Mouse (Mus musculus): ENCODE data around the gene Olfr718-ps1. TPM values are rescaled to one million over a fixed set of nuclear protein-coding genes. Genes with fewer than 3 reads are reported as not detected.
A peak's percentile ranks its signal among the peaks of the same experiment; 100 is the strongest.

Gene Olfr718-ps1
- total and polyA plus RNA-seq, 2 experiments from 2014 or later = not detected

GRCm38 (mm10) chr5:143179179-143179578, 31.8 kb upstream of the Olfr718-ps1 start:
- Histone ChIP-seq H3K4me3 (ENCODE audit: low read length) (no peak overlapping the region), H3K27ac (no peak overlapping the region), H3K4me1 (ENCODE audit: insufficient read depth, low read length) (no peaks in the 10 kb centered on the region; the same call in 1 of the 2 replicates), H3K36me3 (ENCODE audit: insufficient read depth, low read length) (peaks cover 34% of the 10 kb centered on the region), H3K9me3 (ENCODE audit: low read length) (0 out of 2 replicates have a peak, but pooled peaks cover 2% of the 10 kb centered on the region), H3K9ac (replicated peaks; ENCODE audit: low read length) (peak overlapping the region; percentile 87; the same call in 1 of the 2 replicates), H3K27me3 (ENCODE audit: insufficient read depth, low read length) (no peaks in the 10 kb centered on the region), H3K4me2 (ENCODE audit: low read depth, low read length) (peak overlapping the region; percentile 91)
- ATAC-seq (no peak), DNase-seq (ENCODE audit: low spot score) (peak; percentile 37)
- 34% methylated on average over 6 of the region's 6 CpGs for WGBS
- TF ChIP-seq CTCF (IDR thresholded peaks at IDR 0.05; ENCODE audit: low read depth) = peak; percentile 67

GRCm38 (mm10) chr5:143177541-143178200, 30.3 kb upstream of the Olfr718-ps1 start:
- H3K4me3 ChIP-seq (ENCODE audit: low read length) = no peak overlapping the region
- H3K27ac ChIP-seq = no peak overlapping the region
- no peak overlapping the region for H3K4me2 ChIP-seq (ENCODE audit: low read depth, low read length)
- DNase-seq (ENCODE audit: low spot score) (no peak), ATAC-seq (no peak)
- no peak overlapping the region for H3K9ac ChIP-seq (replicated peaks; ENCODE audit: low read length)
- 0 out of 2 replicates have a peak, but pooled peaks cover 2% of the 10 kb centered on the region for H3K9me3 ChIP-seq (ENCODE audit: low read length)
- no peaks in the 10 kb centered on the region for H3K27me3 ChIP-seq (ENCODE audit: insufficient read depth, low read length)
- peaks cover 49% of the 10 kb centered on the region for H3K36me3 ChIP-seq (ENCODE audit: insufficient read depth, low read length)
- WGBS = 95% methylated on average over 3 of the region's 3 CpGs
- H3K4me1 ChIP-seq (ENCODE audit: insufficient read depth, low read length) = no peaks in the 10 kb centered on the region; the same call in 1 of the 2 replicates
- 0 out of 2 replicates have a peak, but pooled peaks have one; percentile 26 for TF ChIP-seq CTCF (IDR thresholded peaks at IDR 0.05; ENCODE audit: low read depth)

GRCm38 (mm10) chr5:143175970-143176369, 28.6 kb upstream of the Olfr718-ps1 start:
- Histone ChIP-seq H3K27me3 (ENCODE audit: insufficient read depth, low read length) (no peaks in the 10 kb centered on the region), H3K9me3 (ENCODE audit: low read length) (0 out of 2 replicates have a peak, but pooled peaks cover 2% of the 10 kb centered on the region), H3K4me2 (ENCODE audit: low read depth, low read length) (no peak overlapping the region), H3K4me1 (ENCODE audit: insufficient read depth, low read length) (no peaks in the 10 kb centered on the region; the same call in 1 of the 2 replicates), H3K4me3 (ENCODE audit: low read length) (no peak overlapping the region), H3K9ac (replicated peaks; ENCODE audit: low read length) (no peak overlapping the region), H3K27ac (no peak overlapping the region), H3K36me3 (ENCODE audit: insufficient read depth, low read length) (peaks cover 60% of the 10 kb centered on the region)
- TF ChIP-seq CTCF (IDR thresholded peaks at IDR 0.05; ENCODE audit: low read depth) = no peak
- WGBS = 96% methylated on average over 4 of the region's 4 CpGs
- ATAC-seq = no peak
- no peak for DNase-seq (ENCODE audit: low spot score)

- WGBS = 16% methylated on average over 18 of the region's 18 CpGs
- Histone ChIP-seq H3K9ac (replicated peaks; ENCODE audit: low read length) (no peak overlapping the region), H3K27me3 (ENCODE audit: insufficient read depth, low read length) (no peaks in the 10 kb centered on the region), H3K27ac (no peak overlapping the region), H3K4me3 (ENCODE audit: low read length) (no peak overlapping the region), H3K4me1 (ENCODE audit: insufficient read depth, low read length) (no peaks in the 10 kb centered on the region), H3K36me3 (ENCODE audit: insufficient read depth, low read length) (no peaks in the 10 kb centered on the region), H3K4me2 (ENCODE audit: low read depth, low read length) (no peak overlapping the region), H3K9me3 (ENCODE audit: low read length) (no peaks in the 10 kb centered on the region)
- TF ChIP-seq CTCF (IDR thresholded peaks at IDR 0.05; ENCODE audit: low read depth) = no peak
- ATAC-seq = no peak
- DNase-seq (ENCODE audit: low spot score) = no peak
These were observed 18.2 kb upstream of the Olfr718-ps1 start for GRCm38 (mm10) chr5:143165508-143166070.

- H3K27ac ChIP-seq = no peak overlapping the region
- WGBS = 87% methylated on average over 3 of the region's 3 CpGs
- DNase-seq (ENCODE audit: low spot score) (no peak), ATAC-seq (no peak)
- H3K4me3 ChIP-seq (ENCODE audit: low read length) = no peak overlapping the region
- no peaks in the 10 kb centered on the region for H3K4me1 ChIP-seq (ENCODE audit: insufficient read depth, low read length)
- TF ChIP-seq CTCF (IDR thresholded peaks at IDR 0.05; ENCODE audit: low read depth) = no peak
- no peak overlapping the region for H3K4me2 ChIP-seq (ENCODE audit: low read depth, low read length)
- H3K9ac ChIP-seq (replicated peaks; ENCODE audit: low read length) = no peak overlapping the region
- no peaks in the 10 kb centered on the region for H3K27me3 ChIP-seq (ENCODE audit: insufficient read depth, low read length)
- H3K36me3 ChIP-seq (ENCODE audit: insufficient read depth, low read length) = no peaks in the 10 kb centered on the region
- no peaks in the 10 kb centered on the region for H3K9me3 ChIP-seq (ENCODE audit: low read length)
These were observed 8.2 kb upstream of the Olfr718-ps1 start for GRCm38 (mm10) chr5:143155534-143155933.

GRCm38 (mm10) chr5:143153756-143154155, 6.4 kb upstream of the Olfr718-ps1 start:
- H3K27me3 ChIP-seq (ENCODE audit: insufficient read depth, low read length) = no peaks in the 10 kb centered on the region
- TF ChIP-seq CTCF (IDR thresholded peaks at IDR 0.05; ENCODE audit: low read depth) = no peak
- H3K9ac ChIP-seq (replicated peaks; ENCODE audit: low read length) = no peak overlapping the region
- H3K4me3 ChIP-seq (ENCODE audit: low read length) = no peak overlapping the region
- DNase-seq (ENCODE audit: low spot score) (no peak), ATAC-seq (no peak)
- WGBS = 90% methylated on average over 10 of the region's 10 CpGs
- H3K4me1 ChIP-seq (ENCODE audit: insufficient read depth, low read length) = no peaks in the 10 kb centered on the region
- H3K27ac ChIP-seq = no peak overlapping the region
- no peaks in the 10 kb centered on the region; the same call in 1 of the 2 replicates for H3K9me3 ChIP-seq (ENCODE audit: low read length)
- H3K4me2 ChIP-seq (ENCODE audit: low read depth, low read length) = no peak overlapping the region
- no peaks in the 10 kb centered on the region for H3K36me3 ChIP-seq (ENCODE audit: insufficient read depth, low read length)

GRCm38 (mm10) chr5:143150044-143150443, 2.7 kb upstream of the Olfr718-ps1 start:
- 93% methylated on average over 2 of the region's 2 CpGs for WGBS
- no peak for DNase-seq (ENCODE audit: low spot score)
- Histone ChIP-seq H3K4me2 (ENCODE audit: low read depth, low read length) (no peak overlapping the region), H3K27ac (no peak overlapping the region), H3K36me3 (ENCODE audit: insufficient read depth, low read length) (no peaks in the 10 kb centered on the region), H3K27me3 (ENCODE audit: insufficient read depth, low read length) (no peaks in the 10 kb centered on the region), H3K9me3 (ENCODE audit: low read length) (no peaks in the 10 kb centered on the region; the same call in 1 of the 2 replicates), H3K9ac (replicated peaks; ENCODE audit: low read length) (no peak overlapping the region), H3K4me3 (ENCODE audit: low read length) (no peak overlapping the region), H3K4me1 (ENCODE audit: insufficient read depth, low read length) (no peaks in the 10 kb centered on the region)
- no peak for ATAC-seq
- TF ChIP-seq CTCF (IDR thresholded peaks at IDR 0.05; ENCODE audit: low read depth) = no peak
